Mouse (Mus musculus) Patski (cell line): ENCODE results near the gene 2610528J11Rik. TPM values are rescaled to one million over a fixed set of nuclear protein-coding genes. Genes with fewer than 3 reads are reported as not detected.
"Not testable (repeated sequence)": the region's sequence is repeated elsewhere in the genome, so short reads cannot be mapped to it uniquely, and the experiment has no call there.

ENCODE experiments used
- ATAC-seq: fragments of 100-300 bp; one replicate; pipeline ENCODE4 v1.8.0; 2021
- CTCF ChIA-PET: fragments of 350-600 bp; sonication (Branson Sonifier 250); formaldehyde crosslinking; loops from one replicate; lab custom pipeline; 2022; ENCODE audit warnings: inconsistent platforms; lab: Charles Lee
- POLR2A ChIA-PET: fragments of 350-600 bp; sonication (Branson Sonifier 250); formaldehyde crosslinking; loops from one replicate; lab custom pipeline; 2022; ENCODE audit warnings: antibody characterized with exemption, inconsistent platforms; lab: Charles Lee
- DNase-seq: peaks from one replicate; pipeline ENCODE4 v3.0.0-alpha.2; 2011; ENCODE audit warnings: low read depth, low spot score
- H3K27me3 ChIP-seq: fragments of 371-371 bp; one replicate; pipeline ENCODE4 v1.5.1; 2021
- CTCF ChIP-seq: fragments of 100-300 bp; IDR thresholded peaks from one replicate; pipeline ENCODE4 v1.5.1; 2021
- in situ Hi-C: fragments of 300-500 bp; cut with MboI; formaldehyde crosslinking; loops from 3 replicates; pipeline ENCODE4 v1.11.1; 2018; ENCODE audit warnings: low pct_unique_long_range_greater_than_20kb, mixed read lengths
- polyA plus RNA-seq: library from polyadenylated mRNA; unstranded; gene quantifications from one replicate; pipeline ENCODE4 v1.2.3, GENCODE M21; 2021

Gene 2610528J11Rik
- polyA plus RNA-seq, 1 experiment from 2014 or later = not detected

DNA sequence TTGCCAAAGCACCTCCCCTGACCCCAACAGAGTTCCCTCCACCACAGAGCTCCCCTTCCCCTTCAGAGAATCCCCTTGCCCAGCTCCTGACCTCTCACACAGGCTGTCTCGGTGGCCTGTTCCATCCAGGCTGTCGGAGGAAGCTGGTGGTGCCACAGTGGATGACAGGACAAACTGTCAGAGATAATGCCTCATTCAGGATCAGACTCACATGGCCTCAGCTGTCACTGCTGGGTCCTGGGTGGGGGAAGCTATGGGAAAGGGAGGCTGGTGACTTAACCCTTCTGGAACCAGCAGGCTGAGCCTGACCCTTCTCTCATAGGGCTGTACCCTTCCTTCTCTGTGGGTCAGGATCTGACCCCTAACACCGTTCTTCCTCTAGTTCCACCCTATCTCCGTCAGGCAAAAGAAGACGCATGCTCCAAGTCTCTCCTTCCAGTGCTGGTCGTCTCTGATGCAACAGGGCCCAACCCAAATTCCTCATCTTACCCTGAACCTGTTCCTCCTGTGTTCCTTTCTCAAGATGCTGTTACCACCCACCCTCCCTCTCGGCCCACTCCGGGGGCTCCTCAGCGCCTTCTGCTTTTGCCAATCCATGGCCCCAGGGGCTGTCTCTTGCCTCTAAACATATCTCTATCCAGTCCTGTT is 15.8 kb downstream of the 2610528J11Rik start:
- ATAC-seq = no peak
- in situ Hi-C loops = no loop called here
- H3K27me3 ChIP-seq = no peaks in the 10 kb centered on the region
- no peak for DNase-seq
- POLR2A ChIA-PET = no interaction called here
- CTCF ChIA-PET = no interaction called here
- TF ChIP-seq CTCF = no peak

DNA sequence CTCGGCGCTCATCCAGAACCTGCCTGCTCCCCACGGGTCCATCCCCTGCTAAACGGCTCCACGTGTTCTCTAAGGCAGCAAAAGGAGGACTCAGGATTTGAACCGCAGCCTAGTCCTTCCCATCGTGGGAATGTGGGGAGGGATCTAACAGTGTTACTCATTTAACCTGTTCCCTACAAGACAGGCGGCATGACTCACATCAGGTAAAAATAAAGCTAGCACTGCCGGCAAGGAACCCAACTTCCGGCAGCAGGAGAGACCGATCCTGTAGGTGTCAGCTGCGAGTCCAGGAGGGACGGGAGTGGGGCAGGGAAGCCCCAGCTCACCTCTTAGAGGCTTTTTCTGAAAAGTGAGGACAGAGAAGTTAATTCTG is 16.3 kb downstream of the 2610528J11Rik start:
- ATAC-seq = peak; percentile 86

DNA sequence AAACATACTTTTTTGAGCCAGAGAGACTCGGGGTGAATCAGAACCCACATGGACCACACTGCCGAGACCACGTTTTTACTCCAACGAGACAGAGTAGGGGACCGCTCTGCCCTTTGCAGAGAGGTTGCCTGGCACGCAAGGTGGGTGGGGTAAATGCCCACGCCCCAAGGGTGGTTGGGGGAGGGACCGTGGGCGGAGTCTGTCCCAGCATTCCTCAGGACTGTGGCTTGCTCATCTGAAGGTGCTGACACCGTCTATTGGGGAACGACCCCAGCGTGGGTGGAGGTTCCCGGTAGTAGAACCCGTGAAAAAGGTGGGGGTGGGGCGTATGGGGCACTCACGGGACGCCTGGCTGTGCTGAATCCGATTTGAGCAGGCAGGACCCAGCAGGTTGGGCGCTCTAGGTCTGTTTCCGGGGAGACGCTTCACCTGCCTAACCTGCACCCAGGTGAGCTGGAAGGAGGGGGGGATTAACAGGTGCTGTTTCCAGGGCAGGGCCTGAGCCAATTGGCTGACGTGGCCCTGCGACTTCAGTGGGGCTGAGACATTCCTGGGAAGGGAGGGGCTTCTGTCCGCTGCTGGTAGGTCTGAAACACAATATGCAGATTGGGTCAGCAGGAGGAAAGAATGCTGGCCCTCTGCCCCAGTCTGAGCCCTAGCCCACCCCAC is 16.9 kb downstream of the 2610528J11Rik start, which contains the start of gene Tmem125:
Gene Tmem125 (minus strand): TSS at position 453 of the 669 bp plus-strand sequence.
- no peak for TF ChIP-seq CTCF
- DNase-seq = no peak
- POLR2A ChIA-PET = interaction anchor here (0.9 kb wide), 1 partner anchor 130 kb away, joined by 3 read pairs; no protein-coding TSS in a partner anchor
- H3K27me3 ChIP-seq = no peaks in the 10 kb centered on the region
- ATAC-seq = peak; percentile 38
- in situ Hi-C loops = no loop called here
- CTCF ChIA-PET = interaction anchor here (1.3 kb wide), 1 partner anchor 18 kb away, joined by 3 read pairs; no protein-coding TSS in a partner anchor

More for the DNA sequence above, 16.3 kb downstream of the 2610528J11Rik start:
- no peaks in the 10 kb centered on the region for H3K27me3 ChIP-seq
- DNase-seq = peak; percentile 57
- no peak for TF ChIP-seq CTCF
- in situ Hi-C loops = no loop called here
- POLR2A ChIA-PET = no interaction called here
- CTCF ChIA-PET = interaction anchor here (1.3 kb wide), 1 partner anchor 17 kb away, joined by 3 read pairs; no protein-coding TSS in a partner anchor

DNA sequence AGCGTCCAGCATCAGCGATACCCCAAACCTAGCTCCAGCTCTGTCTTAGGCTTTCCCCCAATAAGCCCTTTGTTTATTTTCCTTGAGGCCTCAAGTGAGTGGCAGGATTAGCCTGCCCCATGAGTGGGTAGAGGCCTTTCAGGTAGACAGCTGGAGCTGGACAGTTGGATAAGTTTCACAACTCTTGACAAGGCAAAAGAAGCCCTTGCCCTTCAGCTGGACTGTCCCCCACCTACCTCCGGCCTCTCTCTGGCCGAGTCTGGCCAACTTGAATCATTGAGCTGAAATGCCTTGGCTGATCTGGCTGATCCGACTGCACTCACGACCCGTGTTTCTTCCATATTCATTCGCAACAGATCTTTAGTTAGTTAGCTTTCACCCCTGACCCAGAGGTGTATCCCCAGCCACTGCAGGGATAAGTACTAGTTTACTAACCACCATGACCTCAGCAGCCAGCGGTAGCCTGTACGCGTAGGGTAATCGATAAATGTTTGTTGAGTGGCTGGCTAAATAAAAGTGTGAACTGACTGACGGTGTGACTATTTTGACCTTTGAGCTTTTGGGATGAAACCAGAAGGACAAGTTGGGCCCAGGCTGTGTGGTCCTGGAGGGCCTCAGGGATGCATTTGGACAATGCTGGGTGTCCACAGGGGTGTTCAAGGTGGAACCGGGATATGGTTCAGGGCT is 17.8 kb downstream of the 2610528J11Rik start:
- ATAC-seq (no peak), DNase-seq (no peak)
- in situ Hi-C loops = no loop called here
- no peak for TF ChIP-seq CTCF
- ChIA-PET CTCF (interaction anchor here (1.3 kb wide), 1 partner anchor 19 kb away, joined by 3 read pairs; no protein-coding TSS in a partner anchor), POLR2A (interaction anchor here (0.9 kb wide), 1 partner anchor 131 kb away, joined by 3 read pairs; no protein-coding TSS in a partner anchor)
- H3K27me3 ChIP-seq = no peaks in the 10 kb centered on the region

DNA sequence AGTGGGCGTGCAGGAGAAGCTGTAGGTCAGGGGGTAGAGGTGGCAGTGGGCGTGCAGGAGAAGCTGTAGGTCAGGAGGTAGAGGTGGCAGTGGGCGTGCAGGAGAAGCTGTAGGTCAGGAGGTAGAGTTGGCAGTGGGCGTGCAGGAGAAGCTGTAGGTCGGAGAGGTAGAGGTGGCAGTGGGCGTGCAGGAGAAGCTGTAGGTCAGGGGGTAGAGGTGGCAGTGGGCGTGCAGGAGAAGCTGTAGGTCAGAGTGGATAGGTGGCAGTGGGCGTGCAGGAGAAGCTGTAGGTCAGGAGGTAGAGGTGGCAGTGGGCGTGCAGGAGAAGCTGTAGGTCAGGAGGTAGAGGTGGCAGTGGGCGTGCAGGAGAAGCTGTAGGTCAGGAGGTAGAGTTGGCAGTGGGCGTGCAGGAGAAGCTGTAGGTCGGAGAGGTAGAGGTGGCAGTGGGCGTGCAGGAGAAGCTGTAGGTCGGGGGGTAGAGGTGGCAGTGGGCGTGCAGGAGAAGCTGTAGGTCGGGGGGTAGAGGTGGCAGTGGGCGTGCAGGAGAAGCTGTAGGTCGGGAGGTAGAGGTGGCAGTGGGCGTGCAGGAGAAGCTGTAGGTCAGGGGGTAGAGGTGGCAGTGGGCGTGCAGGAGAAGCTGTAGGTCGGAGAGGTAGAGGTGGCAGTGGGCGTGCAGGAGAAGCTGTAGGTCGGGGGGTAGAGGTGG is 20.8 kb downstream of the 2610528J11Rik start:
- DNase-seq = not testable (repeated sequence)

DNA sequence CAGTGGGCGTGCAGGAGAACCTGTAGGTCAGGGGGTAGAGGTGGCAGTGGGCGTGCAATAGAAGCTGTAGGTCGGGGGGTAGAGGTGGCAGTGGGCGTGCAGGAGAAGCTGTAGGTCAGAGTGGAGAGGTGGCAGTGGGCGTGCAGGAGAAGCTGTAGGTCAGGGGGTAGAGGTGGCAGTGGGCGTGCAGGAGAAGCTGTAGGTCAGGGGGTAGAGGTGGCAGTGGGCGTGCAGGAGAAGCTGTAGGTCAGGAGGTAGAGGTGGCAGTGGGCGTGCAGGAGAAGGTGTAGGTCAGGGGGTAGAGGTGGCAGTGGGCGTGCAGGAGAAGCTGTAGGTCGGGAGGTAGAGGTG is 21.3 kb downstream of the 2610528J11Rik start:
- POLR2A ChIA-PET, DNase-seq, CTCF ChIA-PET, H3K27me3 ChIP-seq, ATAC-seq, in situ Hi-C loops: not testable (repeated sequence)

More for the DNA sequence above, 20.8 kb downstream of the 2610528J11Rik start:
- H3K27me3 ChIP-seq, CTCF ChIA-PET, in situ Hi-C loops, POLR2A ChIA-PET, ATAC-seq: not testable (repeated sequence)

DNA sequence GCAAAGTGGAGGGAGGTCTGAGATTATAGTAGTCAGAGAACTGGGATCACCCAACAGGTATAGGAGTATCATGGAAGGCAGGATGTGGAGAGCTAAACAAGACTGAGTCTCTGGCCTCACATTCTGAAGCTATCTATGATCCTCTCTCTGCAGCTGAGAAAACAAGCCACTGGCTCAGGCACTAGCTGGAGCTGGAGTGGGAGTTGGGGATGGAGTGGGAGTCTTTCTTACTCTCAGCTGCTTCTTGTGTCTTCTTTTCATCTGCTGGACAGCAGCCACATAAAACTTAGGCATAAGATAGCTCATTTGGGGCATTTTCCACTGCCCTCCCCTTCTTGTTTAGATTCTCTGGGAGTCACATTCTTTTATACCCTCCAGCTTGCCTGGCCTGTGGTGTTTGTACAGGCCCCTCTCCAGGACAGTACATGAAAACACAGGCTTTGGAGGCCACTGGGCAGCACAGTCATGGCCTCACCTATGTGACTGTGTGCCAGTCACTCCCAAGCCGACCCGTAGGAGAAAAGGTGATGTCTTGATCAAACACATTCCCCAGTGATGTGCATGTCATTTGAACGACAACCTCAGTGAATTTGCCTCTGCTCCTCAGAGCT is 26.3 kb downstream of the 2610528J11Rik start:
- no peak for DNase-seq
- TF ChIP-seq CTCF = no peak
- peaks cover 4% of the 10 kb centered on the region for H3K27me3 ChIP-seq
- no peak for ATAC-seq
- CTCF ChIA-PET = interaction anchor here (2.3 kb wide), 1 partner anchor 12 kb away, joined by 7 read pairs; no protein-coding TSS in a partner anchor
- POLR2A ChIA-PET = no interaction called here
- in situ Hi-C loops = no loop called here

DNA sequence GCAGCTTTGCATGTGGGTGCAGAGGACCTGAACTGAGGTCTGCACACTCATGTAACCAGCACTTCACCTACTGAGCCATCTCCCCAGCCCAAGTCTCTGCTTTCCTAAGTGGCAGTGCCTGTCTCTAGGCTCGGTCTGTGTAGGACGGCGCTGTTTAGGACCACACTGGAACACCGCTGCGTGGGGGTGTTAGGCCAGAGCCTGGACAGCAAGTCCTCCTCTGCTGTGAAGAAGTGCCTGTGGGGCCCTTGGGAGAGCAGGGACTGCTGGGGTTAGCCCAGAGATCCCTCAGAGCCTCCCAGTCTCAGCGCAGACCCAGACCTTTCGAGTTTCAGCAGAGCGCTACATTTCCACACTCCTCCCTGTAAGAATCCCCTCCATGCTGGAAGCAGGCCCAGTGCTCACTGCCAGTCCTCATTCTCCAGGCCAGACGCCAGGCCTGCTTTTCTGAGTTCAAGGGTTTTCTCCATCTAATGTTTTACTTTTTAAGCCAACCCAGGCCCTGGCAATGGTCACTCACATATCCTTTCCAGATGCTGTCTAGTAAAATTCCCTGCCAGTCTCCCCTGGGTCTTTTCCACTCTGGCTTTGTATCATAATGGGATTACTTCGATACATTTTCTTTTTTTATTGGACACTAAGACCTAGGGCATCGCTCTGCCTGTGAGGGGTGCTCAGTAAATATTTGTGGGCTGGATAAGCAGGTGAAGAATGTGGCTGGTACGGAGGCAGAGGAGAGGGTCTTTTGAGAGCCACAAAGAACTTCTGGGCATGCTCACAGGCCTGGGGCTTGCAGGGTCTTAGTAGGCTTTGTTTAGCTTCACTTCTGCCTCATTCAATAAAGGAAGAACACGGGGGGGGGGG is 37.5 kb downstream of the 2610528J11Rik start:
- in situ Hi-C loops = loop anchor here (10.0 kb wide), 1 partner anchor 359 kb away; no protein-coding TSS in a partner anchor
- H3K27me3 ChIP-seq = peaks cover 4% of the 10 kb centered on the region
- no peak for TF ChIP-seq CTCF
- ATAC-seq (no peak), DNase-seq (no peak)
- ChIA-PET POLR2A (no interaction called here), CTCF (interaction anchor here (2.0 kb wide), 1 partner anchor 12 kb away, joined by 7 read pairs; no protein-coding TSS in a partner anchor)

DNA sequence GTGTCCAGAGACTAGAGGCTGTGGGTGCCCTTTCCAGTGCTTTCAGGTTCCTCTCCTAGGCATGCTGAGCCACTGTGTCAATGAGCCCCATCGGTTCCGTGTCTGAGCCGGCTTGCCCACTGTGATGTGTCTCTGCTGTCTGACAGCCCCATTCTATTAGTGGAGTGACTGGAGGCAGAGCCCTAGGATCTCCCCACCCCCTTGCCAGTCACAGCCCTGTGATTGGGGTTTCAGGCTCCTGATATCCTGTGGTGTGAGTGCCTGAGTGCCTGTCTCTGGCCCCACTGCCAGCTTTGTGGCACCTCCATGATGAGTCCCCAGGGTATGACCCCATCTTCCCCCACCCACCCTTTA is 38.1 kb downstream of the 2610528J11Rik start:
- H3K27me3 ChIP-seq = peaks cover 10% of the 10 kb centered on the region
- in situ Hi-C loops = loop anchor here (5.0 to 10.0 kb wide), 2 partner anchors 158 to 360 kb away; partner anchors contain the start of genes Med8 and Szt2
- ATAC-seq (no peak), DNase-seq (no peak)
- TF ChIP-seq CTCF = no peak
- ChIA-PET CTCF (interaction anchor here (2.0 kb wide), 1 partner anchor 12 kb away, joined by 7 read pairs; no protein-coding TSS in a partner anchor), POLR2A (no interaction called here)
